Mouse (Mus musculus): ENCODE measurements at regions not wholly inside any gene's neighbourhood (a gene's known extent, or its start where the extent isn't known, plus 50 kb on each side); places are given as distances from the start of the nearest gene placed in this dataset.

DNA sequence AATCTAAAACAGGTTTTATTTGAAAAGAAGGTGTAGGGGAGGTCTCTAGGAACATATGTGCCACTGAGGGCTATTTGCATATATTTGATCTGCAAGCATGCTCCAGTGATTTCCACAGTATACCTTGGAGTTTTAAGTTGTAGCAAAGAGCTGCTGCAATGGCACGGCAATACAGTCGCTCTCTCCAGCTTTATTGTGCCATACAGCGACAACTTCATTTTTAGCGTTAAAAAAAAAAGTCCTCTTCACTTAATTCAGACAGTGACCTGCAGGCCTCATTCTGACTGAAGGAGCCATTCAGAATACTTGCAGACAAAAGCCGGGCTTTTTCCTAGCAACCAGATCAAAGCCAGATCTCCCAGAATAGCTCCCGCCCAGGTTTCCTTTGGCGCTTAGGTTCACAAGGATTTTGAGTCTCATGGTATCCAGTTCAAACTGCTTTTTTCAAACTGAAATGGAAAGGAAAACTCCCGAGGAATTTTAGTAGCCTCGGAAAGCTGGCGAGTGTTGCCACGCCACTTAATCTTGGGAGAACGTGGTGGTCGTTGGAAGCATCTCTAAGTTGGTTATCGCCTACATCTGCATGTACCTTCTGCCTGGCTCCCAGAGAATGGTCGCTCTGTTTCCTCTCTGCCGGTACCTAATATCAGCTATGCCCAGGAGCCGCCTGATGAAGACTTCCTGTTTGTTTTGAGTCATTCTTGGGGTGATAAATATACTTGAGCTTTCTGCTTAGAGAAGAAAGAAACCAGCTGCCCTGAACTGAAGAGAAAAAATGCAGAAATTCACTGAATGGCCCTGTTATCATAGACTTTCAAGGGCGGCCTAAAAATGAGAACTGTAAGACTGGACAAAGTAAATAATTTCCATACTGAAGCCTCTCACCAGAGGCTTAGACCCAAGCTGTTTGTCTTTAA, 67.8 kb upstream of the Zeb2 start:
- no peak for DNase-seq (ENCODE audit: low spot score)

GRCm38 (mm10) chr2:45184149-45184548, 67.0 kb upstream of the Zeb2 start:
- no peak for DNase-seq (ENCODE audit: low spot score)

DNA sequence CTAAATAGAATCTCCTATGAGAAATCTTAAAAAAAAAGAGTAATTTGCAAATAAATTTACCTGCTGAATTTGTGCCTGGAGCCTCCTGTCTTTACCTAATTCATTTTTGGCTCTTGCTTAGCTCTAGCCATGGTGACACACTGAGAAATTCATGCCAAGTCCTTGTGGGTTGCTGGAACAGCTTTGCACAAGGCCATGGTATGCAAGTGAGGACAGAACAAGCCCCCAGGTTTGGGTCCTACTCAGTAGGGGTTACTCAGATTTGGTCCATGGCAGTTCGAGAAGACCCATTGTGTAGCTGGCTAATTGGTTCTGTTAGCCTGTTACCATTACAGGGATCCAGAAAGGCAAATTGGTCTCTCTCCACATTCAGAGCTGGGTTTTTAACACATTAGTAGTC, 65.7 kb upstream of the Zeb2 start:
- no peak for DNase-seq (ENCODE audit: low spot score)

- no peak for DNase-seq (ENCODE audit: low spot score)
Measured at GRCm38 (mm10) chr2:45181552-45181951, 64.4 kb upstream of the Zeb2 start.

DNA sequence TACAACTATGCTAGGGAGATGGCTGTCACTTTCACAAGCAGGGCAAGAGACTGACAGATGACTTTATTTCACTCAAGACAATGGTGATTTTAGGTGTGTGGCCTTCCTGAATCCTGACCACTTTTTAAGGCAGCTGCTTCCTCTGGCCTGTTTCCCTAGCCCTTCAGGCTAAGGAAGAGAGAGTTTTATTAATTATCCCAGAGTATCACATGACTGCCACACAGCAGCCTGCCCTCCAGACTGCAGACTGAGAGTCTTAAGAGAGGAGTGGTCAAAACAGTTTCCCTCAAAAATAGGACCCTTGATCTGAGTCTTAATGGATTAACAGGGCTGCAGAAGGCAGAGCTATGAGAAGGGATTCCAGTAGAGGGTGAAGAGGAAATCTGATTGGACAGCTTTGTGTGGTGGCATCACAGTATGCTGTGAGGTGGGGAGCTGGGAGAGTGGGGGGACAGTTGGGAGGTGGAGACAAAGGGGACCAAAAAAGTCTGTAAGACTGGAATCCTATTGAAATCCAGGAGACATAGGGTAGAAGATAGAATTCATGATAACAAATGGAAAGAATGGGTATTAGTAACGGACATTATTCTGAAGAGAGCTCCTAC, 61.8 kb upstream of the Zeb2 start:
- no peak for DNase-seq (ENCODE audit: low spot score)

GRCm38 (mm10) chr2:45172382-45172781, 55.2 kb upstream of the Zeb2 start:
- no peak for DNase-seq (ENCODE audit: low spot score)

DNA sequence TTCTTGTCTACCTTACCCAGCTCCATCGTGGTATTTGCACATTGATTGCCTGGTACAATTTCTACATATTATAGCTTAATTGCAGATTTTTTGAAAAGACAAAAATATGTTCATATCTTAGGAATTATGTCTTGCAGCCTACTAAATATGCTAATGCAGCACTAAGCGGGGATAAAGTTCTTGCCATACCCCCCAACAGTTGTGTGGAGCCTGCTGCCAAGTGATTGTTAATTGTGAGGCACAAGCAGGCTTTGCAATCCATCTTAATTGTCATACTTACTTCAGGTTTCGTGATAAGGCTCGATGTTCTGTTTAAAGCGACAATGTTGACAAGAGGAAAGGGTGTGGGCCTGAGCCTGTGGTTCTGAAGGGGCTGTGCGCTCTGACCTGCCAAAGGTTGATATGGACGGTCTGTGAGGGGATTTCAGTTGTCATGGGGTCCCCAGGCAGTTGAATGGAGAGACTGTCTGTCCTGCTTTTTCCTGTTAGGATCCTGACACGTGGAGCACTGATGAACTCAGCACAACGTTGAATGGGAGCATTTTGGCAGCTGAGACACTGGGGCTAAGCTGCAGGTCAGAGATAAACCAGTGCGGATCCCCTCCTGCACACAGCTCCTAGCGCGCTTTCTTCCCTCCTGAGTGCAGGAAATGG, 54.5 kb upstream of the Zeb2 start:
- no peak for DNase-seq (ENCODE audit: low spot score)

DNA sequence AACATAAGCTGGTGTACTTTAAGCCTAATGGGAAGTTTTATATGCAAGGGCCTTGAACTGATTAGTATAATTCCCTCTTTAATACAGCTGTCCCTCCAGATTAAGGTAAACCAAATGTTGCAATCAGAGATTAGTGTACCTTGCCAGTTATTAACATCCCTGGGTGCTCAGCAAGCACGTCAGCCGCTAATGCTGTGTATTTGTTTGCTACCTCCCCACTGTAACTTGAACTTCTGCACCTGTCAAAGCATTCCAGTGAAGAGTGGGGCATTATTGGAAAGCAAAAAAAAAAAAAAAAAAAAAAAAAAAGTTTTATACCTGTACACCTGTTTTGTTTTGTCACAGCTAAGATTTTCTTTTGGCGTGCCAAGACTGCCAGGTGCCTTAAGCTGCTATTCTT, 53.1 kb upstream of the Zeb2 start:
- DNase-seq (ENCODE audit: low spot score), result no peak

- DNase-seq (ENCODE audit: low spot score), result no peak
Measured at GRCm38 (mm10) chr2:45169429-45170070, 52.4 kb upstream of the Zeb2 start.

- no peak for DNase-seq (ENCODE audit: low spot score)
Measured at GRCm38 (mm10) chr2:45168606-45169005, 51.4 kb upstream of the Zeb2 start.

All from ovary, postnatal 36 days (tissue).